Mouse (Mus musculus) adrenal gland, postnatal 25 days (tissue): Measurements from ENCODE around the gene Six5. TPM values are rescaled to one million over a fixed set of nuclear protein-coding genes. Genes with fewer than 3 reads are reported as not detected.
A peak's percentile ranks its signal among the peaks of the same experiment; 100 is the strongest.
"Not testable (repeated sequence)": the region's sequence is repeated elsewhere in the genome, so short reads cannot be mapped to it uniquely, and the experiment has no call there.

ENCODE experiments used
- DNase-seq: peaks from one replicate; pipeline ENCODE4 v3.0.0; 2021; ENCODE audit warnings: mixed read lengths
- long read RNA-seq: library from polyadenylated mRNA; stranded (forward); transcript quantifications from one replicate; pipeline ENCODE4 v2.0.0, GENCODE M21; 2021
- total RNA-seq: library from RNA; stranded (reverse); gene quantifications from 2 replicates; pipeline ENCODE4 v1.2.3, GENCODE M21; 2021

Gene Six5
- total RNA-seq, result 21.8 and 26.1 TPM in 2 replicates
- long read RNA-seq, partial matches to known transcripts, result 3 of 5 reads
- long read RNA-seq, other reads (novel, unspliced or antisense), result 0 of 5 reads

GRCm38 (mm10) chr7:19094471-19094825 lies at the start of gene Six5:
Six5 (plus strand) TSS chr7:19094594.
- peak; percentile 66 for DNase-seq

GRCm38 (mm10) chr7:19044616-19045015 lies 49.8 kb upstream of the Six5 start:
- DNase-seq, result no peak

GRCm38 (mm10) chr7:19046286-19047069 lies 47.9 kb upstream of the Six5 start:
- DNase-seq, result peak; percentile 73

GRCm38 (mm10) chr7:19048006-19048527 lies 46.3 kb upstream of the Six5 start:
- no peak for DNase-seq

DNA sequence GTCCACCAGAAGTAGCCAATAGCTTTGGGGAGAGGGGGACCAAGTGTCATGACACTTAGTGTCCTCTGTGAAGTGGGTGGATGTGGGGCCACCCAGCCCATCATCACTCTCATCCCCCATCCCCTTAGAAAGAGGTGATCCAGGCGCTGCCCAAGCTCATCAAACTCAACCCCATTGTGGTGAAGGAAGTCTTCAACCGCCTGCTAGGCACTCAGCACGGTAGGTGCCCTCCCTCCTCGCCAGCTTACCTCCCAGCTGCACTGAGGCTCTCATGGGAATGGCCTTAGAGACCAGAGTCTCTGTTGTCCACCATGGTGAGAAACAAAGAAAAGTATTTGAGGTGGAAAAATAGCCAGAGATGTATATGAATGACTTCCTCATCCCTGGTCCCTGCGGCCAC lies 45.1 kb upstream of the Six5 start:
- no peak for DNase-seq

GRCm38 (mm10) chr7:19050172-19050571 lies 44.2 kb upstream of the Six5 start:
- DNase-seq, result no peak

DNA sequence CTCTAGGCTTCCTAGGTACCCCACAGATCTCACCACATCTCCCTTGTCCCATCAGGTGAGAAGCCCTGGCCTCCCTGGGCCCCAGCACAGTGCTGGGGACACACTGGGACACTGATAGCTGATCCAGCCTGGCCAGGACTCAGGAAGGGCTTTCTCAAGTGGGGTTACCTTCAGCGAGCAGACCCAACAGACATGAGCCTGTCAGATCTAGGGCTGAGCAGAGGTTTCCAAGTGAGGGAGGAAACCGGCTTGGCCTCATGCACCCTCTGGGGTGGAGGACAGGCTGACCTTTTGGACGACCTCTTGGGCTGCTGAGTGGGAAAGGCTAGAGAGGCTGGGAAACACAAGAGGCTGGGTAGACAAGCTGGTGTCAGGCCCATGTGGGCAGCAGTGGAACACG lies 43.2 kb upstream of the Six5 start:
- no peak for DNase-seq

DNA sequence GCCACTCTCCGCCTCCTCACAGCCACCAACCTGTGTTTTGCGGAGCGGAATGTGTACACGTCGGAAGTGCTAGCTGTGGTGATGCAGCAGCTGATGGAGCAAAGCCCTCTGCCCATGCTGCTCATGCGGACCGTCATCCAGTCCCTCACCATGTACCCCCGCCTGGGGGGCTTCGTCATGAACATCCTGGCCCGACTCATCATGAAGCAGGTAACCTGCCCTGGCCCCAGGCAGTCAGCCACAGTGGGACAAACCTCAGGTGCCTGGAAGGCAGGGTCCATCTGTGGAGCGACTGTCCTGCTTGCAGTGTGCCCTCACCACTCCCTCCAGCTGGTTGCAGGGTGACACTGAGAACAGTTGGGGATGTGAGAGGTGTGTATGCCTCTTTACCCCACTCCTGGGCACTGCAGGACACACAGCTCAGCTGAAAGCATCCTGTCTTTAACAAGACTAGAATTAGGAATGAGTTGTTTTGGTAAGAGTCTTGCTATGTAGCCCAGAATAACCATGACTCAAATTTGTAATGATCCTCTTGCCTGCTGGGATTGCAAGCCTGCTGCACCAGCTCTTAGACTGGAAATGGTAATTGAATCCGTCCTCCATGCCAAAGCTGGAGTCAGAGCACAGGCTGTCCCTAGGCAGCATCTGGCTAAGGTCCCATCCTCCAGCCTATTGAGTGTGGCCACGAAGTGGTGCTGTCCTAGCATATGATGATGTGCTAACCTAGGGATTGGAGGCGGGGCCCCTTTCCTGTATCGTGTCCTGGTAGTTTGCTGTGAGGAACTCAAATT lies 41.9 kb upstream of the Six5 start:
- DNase-seq, result no peak

DNA sequence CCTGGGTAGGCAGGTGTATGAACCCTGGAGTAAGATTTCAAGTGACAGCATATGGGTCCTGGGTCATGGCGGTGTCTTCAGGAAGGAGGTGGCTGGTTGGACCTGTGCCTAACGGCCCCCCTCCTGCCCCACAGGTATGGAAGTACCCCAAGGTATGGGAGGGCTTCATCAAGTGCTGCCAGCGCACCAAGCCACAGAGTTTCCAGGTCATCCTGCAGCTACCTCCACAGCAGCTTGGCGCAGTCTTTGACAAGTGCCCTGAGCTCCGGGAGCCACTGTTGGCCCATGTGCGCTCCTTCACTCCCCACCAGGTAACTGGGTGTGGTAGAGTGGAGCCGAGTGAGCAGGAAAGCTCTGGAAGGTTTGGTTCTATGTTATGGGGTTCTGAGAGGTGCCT lies 41.3 kb upstream of the Six5 start:
- no peak for DNase-seq

- DNase-seq, result no peak
Measured at GRCm38 (mm10) chr7:19054047-19054776, 40.2 kb upstream of the Six5 start, which contains the start of gene Rsph6a. Rsph6a (plus strand) TSS chr7:19054690.

- DNase-seq, result no peak
Measured at GRCm38 (mm10) chr7:19054777-19055076, 39.7 kb upstream of the Six5 start.

GRCm38 (mm10) chr7:19055108-19055507 lies 39.3 kb upstream of the Six5 start:
- no peak for DNase-seq

DNA sequence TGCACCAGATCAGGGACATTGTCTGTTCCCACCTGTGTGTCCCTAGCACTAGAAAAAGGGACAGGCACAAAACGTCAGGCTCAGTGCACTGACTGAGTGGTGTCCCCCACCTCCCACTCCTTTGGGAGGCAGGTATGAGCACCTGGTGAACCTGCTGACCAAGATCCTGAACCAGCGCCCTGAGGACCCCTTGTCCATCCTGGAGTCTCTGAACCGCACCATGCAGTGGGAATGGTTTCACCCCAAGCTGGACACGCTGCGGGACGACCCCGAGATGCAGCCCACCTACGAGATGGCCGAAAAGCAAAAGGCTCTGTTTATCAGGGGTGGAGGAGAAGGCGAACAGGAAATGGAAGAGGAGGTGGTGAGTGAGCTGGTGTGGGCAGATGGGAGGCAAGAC lies 37.0 kb upstream of the Six5 start:
- no peak for DNase-seq

DNA sequence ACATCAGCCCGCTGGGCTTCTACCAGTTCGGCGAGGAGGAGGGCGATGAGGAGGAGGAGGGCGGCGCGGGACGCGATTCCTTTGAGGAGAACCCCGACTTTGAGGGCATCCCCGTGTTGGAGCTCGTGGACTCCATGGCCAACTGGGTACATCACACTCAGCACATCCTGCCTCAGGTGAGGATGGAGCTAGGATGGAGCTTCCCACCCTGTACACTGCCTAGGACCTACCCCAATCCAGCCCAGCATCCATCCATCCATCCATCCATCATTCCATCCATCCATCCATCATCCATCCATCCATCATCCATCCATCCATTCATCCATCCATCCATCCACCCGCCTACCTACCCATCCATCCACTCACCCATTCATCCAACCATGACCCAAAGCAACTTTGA lies 28.5 kb upstream of the Six5 start:
- DNase-seq, result no peak

DNA sequence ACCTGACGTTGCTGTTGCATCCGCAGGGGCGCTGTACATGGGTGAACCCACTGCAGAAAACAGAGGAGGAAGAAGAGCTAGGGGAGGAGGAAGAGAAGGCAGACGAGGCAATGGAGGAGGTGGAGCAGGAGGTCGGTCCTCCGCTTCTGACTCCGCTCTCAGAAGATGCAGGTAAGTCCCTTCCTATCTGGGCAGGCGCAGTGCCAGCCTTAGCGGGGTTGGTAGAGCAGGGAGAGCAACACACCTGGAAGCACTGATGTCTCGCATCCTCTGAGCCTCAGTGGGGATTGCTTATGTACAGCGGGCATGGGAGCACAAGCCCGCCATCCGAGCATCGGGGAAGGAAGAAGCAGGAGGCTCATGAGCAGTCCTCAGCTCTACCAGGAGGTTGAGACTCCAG lies 27.3 kb upstream of the Six5 start:
- no peak for DNase-seq

- DNase-seq, result no peak
Measured at GRCm38 (mm10) chr7:19067935-19068334, 26.5 kb upstream of the Six5 start.

GRCm38 (mm10) chr7:19068707-19069106 lies 25.7 kb upstream of the Six5 start:
- DNase-seq, result peak; percentile 67

- no peak for DNase-seq
Measured at GRCm38 (mm10) chr7:19069500-19069899, 24.9 kb upstream of the Six5 start.

- not testable (repeated sequence) for DNase-seq
Measured at GRCm38 (mm10) chr7:19071024-19071423, 23.4 kb upstream of the Six5 start.

DNA sequence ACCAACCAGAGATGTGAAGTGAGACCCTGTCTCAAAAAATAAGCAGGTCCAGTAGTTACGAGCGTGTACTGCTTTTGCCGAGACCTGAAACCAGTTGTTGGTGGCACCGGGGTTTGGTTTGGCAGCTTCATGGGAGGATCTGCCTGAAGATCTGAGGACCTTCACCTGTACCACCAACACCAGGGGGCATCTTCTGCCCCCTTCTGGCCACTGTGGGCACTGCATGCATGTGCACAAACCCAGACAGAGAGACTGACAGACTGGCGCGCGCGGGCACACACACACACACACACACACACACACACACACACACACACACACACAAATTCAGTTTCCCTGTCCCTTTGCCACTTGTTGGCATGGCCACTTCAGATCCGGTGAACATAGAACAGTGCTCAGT lies 20.9 kb upstream of the Six5 start:
- DNase-seq, result peak; percentile 51

DNA sequence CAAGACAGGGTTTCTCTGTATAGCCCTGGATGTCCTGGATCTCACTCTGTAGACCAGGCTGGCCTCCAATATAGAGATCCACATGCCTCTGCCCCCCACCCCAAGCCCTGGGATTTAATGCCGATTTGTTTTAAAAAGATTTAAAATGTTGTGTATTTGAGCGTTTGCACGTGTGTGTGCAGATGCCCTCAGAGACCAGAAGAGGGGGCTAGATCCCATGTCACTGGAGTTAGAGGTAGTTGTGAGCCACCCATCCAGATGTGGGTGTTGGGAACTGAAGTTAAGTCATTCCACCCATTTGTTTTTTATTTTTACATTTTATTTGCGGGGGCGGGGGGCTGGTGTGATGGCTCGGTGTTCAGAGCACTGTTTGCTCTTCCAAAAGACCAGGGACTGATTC lies 19.9 kb upstream of the Six5 start:
- no peak for DNase-seq

DNA sequence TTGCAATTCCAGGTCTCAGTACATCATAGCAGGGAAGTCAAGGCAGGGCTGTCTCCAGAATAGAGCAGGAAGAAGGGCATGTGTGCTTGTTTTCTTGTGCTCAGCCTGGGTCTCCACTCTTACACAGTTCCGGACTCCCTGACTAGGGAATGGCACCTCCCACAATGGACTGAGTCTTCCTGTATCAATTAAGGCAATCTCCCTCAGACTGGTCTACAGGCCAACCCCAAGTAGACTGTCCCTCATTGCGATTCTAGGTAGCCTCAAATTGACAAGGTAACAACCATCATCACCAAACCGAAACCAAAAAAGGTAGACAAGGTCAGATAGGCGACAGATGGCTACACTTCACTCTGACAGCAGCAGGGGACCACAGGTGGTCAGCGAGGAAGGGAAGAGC lies 19.2 kb upstream of the Six5 start:
- DNase-seq, result no peak
